Mouse (Mus musculus): ENCODE results near the gene Tepsin. TPM values are rescaled to one million over a fixed set of nuclear protein-coding genes. Genes with fewer than 3 reads are reported as not detected.

The Tepsin gene
- polyA plus RNA-seq, 1 experiment from 2014 or later: 22.0 TPM

GRCm38 (mm10) chr11:120126845-120127244 is 28.3 kb upstream of the Tepsin start:
- ATAC-seq (ENCODE audit: low FRiP score): no peak
- Histone ChIP-seq H3K27me3 (no peaks in the 10 kb centered on the region), H3K4me1 (no peaks in the 10 kb centered on the region), H3K4me3 (no peak overlapping the region), H3K27ac (no peak overlapping the region), H3K9ac (no peak overlapping the region), H3K9me3 (replicated peaks) (no peaks in the 10 kb centered on the region), H3K4me2 (replicated peaks) (no peak overlapping the region), H3K36me3 (peaks cover 66% of the 10 kb centered on the region)
- WGBS: 81% methylated on average over 2 of the region's 2 CpGs

- Histone ChIP-seq H3K9me3 (replicated peaks) (no peaks in the 10 kb centered on the region), H3K9ac (no peak overlapping the region), H3K4me2 (replicated peaks) (no peak overlapping the region), H3K4me3 (no peak overlapping the region), H3K27me3 (no peaks in the 10 kb centered on the region), H3K27ac (no peak overlapping the region), H3K36me3 (peaks cover 45% of the 10 kb centered on the region), H3K4me1 (peaks cover 6% of the 10 kb centered on the region; the same call in 1 of the 2 replicates)
- WGBS: 91% methylated on average over 12 of the region's 12 CpGs
- no peak for ATAC-seq (ENCODE audit: low FRiP score)
Measured at GRCm38 (mm10) chr11:120122126-120122525, 23.6 kb upstream of the Tepsin start.

- H3K27ac ChIP-seq: 0 out of 2 replicates have a peak overlapping the region, but pooled peaks have one; percentile 30
- ATAC-seq (ENCODE audit: low FRiP score): no peak
- WGBS: 82% methylated on average over 17 of the region's 17 CpGs
Measured at GRCm38 (mm10) chr11:120120642-120121420, 22.3 kb upstream of the Tepsin start.

GRCm38 (mm10) chr11:120119936-120120541 is 21.5 kb upstream of the Tepsin start:
- no peak overlapping the region for H3K4me3 ChIP-seq
- H3K27me3 ChIP-seq: no peaks in the 10 kb centered on the region
- no peaks in the 10 kb centered on the region for H3K9me3 ChIP-seq (replicated peaks)
- H3K4me2 ChIP-seq (replicated peaks): no peak overlapping the region
- no peak for ATAC-seq (ENCODE audit: low FRiP score)
- H3K4me1 ChIP-seq: peaks cover 6% of the 10 kb centered on the region; the same call in 1 of the 2 replicates
- 75% methylated on average over 10 of the region's 10 CpGs for WGBS
- H3K27ac ChIP-seq: no peak overlapping the region
- H3K36me3 ChIP-seq: peaks cover 62% of the 10 kb centered on the region
- H3K9ac ChIP-seq: no peak overlapping the region

More at GRCm38 (mm10) chr11:120120642-120121420, 22.3 kb upstream of the Tepsin start:
- no peak overlapping the region for H3K9ac ChIP-seq
- H3K4me3 ChIP-seq: no peak overlapping the region
- no peak overlapping the region for H3K4me2 ChIP-seq (replicated peaks)
- no peaks in the 10 kb centered on the region for H3K9me3 ChIP-seq (replicated peaks)
- peaks cover 54% of the 10 kb centered on the region for H3K36me3 ChIP-seq
- peaks cover 6% of the 10 kb centered on the region; the same call in 1 of the 2 replicates for H3K4me1 ChIP-seq
- no peaks in the 10 kb centered on the region for H3K27me3 ChIP-seq

- no peak overlapping the region for H3K9ac ChIP-seq
- no peak for ATAC-seq (ENCODE audit: low FRiP score)
- H3K27me3 ChIP-seq: no peaks in the 10 kb centered on the region
- no peak overlapping the region for H3K4me2 ChIP-seq (replicated peaks)
- H3K4me3 ChIP-seq: no peak overlapping the region
- no peak overlapping the region for H3K27ac ChIP-seq
- WGBS: 92% methylated on average over 7 of the region's 7 CpGs
- no peaks in the 10 kb centered on the region for H3K9me3 ChIP-seq (replicated peaks)
- H3K36me3 ChIP-seq: peaks cover 65% of the 10 kb centered on the region
- peaks cover 6% of the 10 kb centered on the region; the same call in 1 of the 2 replicates for H3K4me1 ChIP-seq
Measured at GRCm38 (mm10) chr11:120119108-120119507, 20.6 kb upstream of the Tepsin start.

DNA sequence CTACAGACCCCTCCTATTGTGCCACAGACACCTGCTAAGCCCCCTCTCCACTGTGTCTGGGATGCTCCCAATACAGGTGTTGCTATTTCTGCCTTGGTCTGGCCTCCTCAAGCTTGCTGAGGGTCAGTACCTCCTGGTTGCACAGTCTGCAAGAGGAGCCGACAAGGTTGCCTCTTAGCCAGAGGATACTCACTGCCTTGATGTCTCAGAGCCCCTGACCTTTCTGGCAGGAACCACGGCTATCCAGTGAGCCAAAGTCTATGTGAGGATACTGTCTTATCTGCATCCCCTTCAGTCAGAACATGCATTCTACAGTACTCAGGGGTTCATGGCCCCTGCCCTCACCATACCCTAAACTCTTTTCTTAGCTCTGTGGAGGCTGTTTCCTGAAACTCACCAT is 19.1 kb upstream of the Tepsin start:
- H3K27me3 ChIP-seq: no peaks in the 10 kb centered on the region
- H3K4me1 ChIP-seq: peaks cover 6% of the 10 kb centered on the region; the same call in 1 of the 2 replicates
- no peak overlapping the region for H3K9ac ChIP-seq
- WGBS: 95% methylated on average over 2 of the region's 2 CpGs
- H3K27ac ChIP-seq: no peak overlapping the region
- ATAC-seq (ENCODE audit: low FRiP score): no peak
- no peaks in the 10 kb centered on the region for H3K9me3 ChIP-seq (replicated peaks)
- H3K4me2 ChIP-seq (replicated peaks): no peak overlapping the region
- peaks cover 62% of the 10 kb centered on the region for H3K36me3 ChIP-seq
- H3K4me3 ChIP-seq: no peak overlapping the region

GRCm38 (mm10) chr11:120114488-120115215 is 16.1 kb upstream of the Tepsin start:
- no peak overlapping the region for H3K4me3 ChIP-seq
- H3K36me3 ChIP-seq: peaks cover 65% of the 10 kb centered on the region
- H3K4me1 ChIP-seq: 0 out of 2 replicates have a peak, but pooled peaks cover 4% of the 10 kb centered on the region
- H3K9ac ChIP-seq: no peak overlapping the region
- no peaks in the 10 kb centered on the region for H3K27me3 ChIP-seq
- 90% methylated on average over 21 of the region's 21 CpGs for WGBS
- no peak overlapping the region for H3K4me2 ChIP-seq (replicated peaks)
- no peaks in the 10 kb centered on the region for H3K9me3 ChIP-seq (replicated peaks)
- H3K27ac ChIP-seq: no peak overlapping the region
- ATAC-seq (ENCODE audit: low FRiP score): no peak

DNA sequence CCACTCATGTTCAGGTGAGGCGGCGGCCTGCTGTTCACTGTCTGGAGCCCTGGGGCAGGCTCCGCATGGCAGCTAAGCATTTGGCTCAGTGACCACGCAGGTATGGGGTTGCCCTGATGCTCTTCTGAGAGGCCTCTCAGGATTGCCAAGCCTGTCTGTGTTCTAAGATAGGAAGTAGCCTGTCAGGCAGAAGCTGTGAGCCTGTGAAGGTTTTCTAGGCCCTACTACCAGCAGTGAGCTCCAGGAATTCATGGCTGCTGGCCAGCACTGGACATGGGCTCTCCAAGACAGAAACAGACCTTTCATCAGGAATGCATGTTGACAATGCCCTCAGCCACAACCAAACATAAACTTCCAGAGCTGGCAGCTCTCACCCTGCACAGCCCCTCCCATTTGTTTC is 13.6 kb upstream of the Tepsin start:
- Histone ChIP-seq H3K4me2 (replicated peaks) (no peak overlapping the region), H3K4me3 (no peak overlapping the region), H3K9ac (no peak overlapping the region), H3K4me1 (0 out of 2 replicates have a peak, but pooled peaks cover 4% of the 10 kb centered on the region), H3K9me3 (replicated peaks) (no peaks in the 10 kb centered on the region), H3K27ac (peak overlapping the region; percentile 48), H3K36me3 (peaks cover 63% of the 10 kb centered on the region), H3K27me3 (no peaks in the 10 kb centered on the region)
- WGBS: 88% methylated on average over 4 of the region's 4 CpGs
- no peak for ATAC-seq (ENCODE audit: low FRiP score)

DNA sequence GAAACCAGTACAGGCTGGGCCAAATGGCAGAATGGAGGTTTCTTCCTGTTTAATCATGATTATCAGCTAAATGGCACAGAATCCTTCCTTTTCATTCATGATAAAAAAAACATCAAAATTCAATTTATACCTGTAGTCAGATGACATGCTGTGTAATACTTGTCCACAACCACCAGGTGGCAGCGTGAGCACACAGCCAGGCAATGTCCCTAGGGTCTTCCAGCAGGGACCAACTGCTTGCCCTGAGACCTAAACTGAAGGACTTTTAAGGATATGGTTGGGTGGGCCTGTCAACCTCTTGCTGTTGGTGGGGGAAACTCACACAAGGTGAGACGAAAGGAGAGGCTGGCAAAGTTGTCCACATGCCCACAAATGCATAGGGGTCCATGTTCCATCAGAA is 12.5 kb upstream of the Tepsin start:
- Histone ChIP-seq H3K4me2 (replicated peaks) (no peak overlapping the region), H3K4me1 (0 out of 2 replicates have a peak, but pooled peaks cover 4% of the 10 kb centered on the region), H3K4me3 (no peak overlapping the region), H3K9ac (no peak overlapping the region), H3K27me3 (no peaks in the 10 kb centered on the region), H3K27ac (no peak overlapping the region), H3K36me3 (peaks cover 59% of the 10 kb centered on the region), H3K9me3 (replicated peaks) (no peaks in the 10 kb centered on the region)
- 0 out of 2 replicates have a peak, but pooled peaks have one; percentile 21 for ATAC-seq (ENCODE audit: low FRiP score)
- WGBS: 12% methylated on average over 2 of the region's 2 CpGs

DNA sequence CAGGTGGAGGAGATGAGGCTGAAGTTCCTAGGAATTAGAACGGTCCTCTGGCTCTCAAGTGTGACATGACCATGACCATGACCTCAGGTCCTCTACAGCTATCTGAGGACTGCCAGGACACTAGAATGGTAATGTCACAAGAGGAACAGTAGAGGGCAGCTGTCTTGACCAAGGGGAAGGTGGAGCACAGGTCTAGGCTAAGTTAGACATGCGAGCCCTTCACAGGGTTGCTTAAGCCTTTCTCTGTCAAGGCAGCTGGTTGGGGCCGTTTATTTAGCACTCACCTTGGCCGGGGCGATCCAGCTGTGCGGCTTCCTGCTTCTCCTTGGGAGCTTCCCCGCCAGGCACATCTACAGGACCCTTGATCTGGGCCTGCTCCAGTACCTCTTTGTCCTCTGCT is 12.0 kb upstream of the Tepsin start:
- Histone ChIP-seq H3K4me1 (0 out of 2 replicates have a peak, but pooled peaks cover 4% of the 10 kb centered on the region), H3K27me3 (no peaks in the 10 kb centered on the region), H3K4me2 (replicated peaks) (no peak overlapping the region), H3K9ac (no peak overlapping the region), H3K36me3 (peaks cover 59% of the 10 kb centered on the region), H3K4me3 (no peak overlapping the region), H3K27ac (no peak overlapping the region), H3K9me3 (replicated peaks) (no peaks in the 10 kb centered on the region)
- no peak for ATAC-seq (ENCODE audit: low FRiP score)
- WGBS: 60% methylated on average over 7 of the region's 7 CpGs

- no peak overlapping the region for H3K4me2 ChIP-seq (replicated peaks)
- H3K9me3 ChIP-seq (replicated peaks): no peaks in the 10 kb centered on the region
- no peak overlapping the region for H3K27ac ChIP-seq
- H3K27me3 ChIP-seq: no peaks in the 10 kb centered on the region
- 73% methylated on average over 14 of the region's 14 CpGs for WGBS
- no peak; the same call in 1 of the 2 replicates for ATAC-seq (ENCODE audit: low FRiP score)
- 0 out of 2 replicates have a peak, but pooled peaks cover 4% of the 10 kb centered on the region for H3K4me1 ChIP-seq
- H3K36me3 ChIP-seq: peaks cover 58% of the 10 kb centered on the region
- no peak overlapping the region for H3K9ac ChIP-seq
- no peak overlapping the region for H3K4me3 ChIP-seq
Measured at GRCm38 (mm10) chr11:120109558-120110210, 11.2 kb upstream of the Tepsin start.

All from hindbrain, embryonic 12.5 days (tissue).